Mouse (Mus musculus): ENCODE data around the gene Kcng1.

Kcng1 gene

DNA sequence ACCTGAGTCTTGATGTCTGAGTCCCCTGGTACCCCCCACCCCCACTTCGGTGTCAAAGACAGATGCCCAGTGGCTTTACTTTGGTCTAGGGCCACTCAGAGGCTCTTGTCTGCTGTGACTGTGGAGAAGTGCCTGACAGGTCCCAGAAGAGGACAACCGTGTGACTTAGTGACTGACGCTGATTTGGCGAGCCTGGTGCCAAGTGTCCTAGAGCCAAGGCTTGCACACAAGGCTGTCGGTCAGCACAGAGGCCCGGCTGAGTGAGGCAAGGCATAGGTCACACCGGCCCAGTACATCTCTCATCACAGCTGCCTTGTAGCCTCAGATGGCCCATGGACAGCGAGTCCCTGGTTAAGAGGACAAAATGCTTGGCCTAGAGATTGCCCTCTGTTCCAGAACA is 22.5 kb downstream of the Kcng1 start:
- DNase-seq: no peak

DNA sequence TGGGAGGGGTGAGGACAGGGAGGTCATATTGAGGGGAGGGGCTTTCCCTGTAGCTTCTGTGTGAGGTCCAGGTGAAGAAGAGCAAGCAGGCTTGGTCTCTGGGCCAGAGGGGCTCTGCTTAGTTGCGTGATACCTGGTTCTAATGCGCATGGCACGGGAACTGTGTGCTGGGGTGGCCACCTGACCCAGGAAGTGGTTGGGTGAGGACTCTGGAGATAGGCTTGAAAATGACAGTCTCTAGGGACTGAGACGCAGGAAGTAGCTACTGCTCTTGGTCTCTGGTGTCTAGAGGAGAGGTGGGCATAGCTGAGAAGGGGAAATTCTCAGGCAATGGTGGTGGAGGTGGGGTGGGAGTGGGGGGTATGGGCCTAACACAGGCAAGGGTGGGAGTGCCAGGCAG is 24.3 kb downstream of the Kcng1 start:
- DNase-seq: no peak

DNA sequence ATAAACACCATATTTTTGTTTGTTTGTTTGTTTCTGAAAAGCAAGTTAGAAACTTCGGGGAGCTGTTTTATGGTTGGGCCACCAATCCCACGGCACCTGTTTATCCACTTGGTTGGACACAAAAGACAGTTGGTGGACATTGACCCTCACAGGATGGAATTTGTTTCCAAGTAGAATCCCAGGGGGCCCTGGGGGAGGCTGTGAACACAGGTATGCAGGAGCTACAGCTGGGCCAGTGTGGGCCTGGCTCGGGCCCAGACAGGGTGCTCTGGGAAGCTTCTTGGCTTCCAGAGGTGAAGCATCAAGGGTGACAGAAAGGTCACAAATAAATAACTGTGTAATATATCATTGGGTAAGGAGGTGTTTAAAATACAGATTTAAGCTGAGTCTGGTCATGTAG is 25.0 kb downstream of the Kcng1 start:
- no peak for DNase-seq

DNA sequence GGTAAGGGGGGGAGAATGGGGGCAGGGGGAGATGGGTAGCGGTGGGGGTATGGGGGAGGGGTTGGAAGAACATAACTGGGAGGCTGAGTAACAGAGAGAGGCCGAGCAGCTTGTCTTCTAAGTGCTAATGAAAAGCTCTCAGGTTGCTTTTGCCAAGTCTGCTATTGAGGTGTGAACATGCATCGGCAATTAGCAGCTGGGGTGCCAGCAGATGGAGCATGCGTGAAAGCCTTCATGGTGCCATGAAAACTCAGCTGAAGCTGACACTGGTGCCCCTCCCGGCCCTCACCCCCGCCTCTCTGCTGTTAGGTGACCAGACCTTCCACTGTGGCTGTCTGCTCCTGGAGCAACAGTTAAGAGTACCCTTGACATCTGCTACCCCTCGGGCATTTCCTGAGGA is 27.7 kb downstream of the Kcng1 start:
- DNase-seq: no peak

DNA sequence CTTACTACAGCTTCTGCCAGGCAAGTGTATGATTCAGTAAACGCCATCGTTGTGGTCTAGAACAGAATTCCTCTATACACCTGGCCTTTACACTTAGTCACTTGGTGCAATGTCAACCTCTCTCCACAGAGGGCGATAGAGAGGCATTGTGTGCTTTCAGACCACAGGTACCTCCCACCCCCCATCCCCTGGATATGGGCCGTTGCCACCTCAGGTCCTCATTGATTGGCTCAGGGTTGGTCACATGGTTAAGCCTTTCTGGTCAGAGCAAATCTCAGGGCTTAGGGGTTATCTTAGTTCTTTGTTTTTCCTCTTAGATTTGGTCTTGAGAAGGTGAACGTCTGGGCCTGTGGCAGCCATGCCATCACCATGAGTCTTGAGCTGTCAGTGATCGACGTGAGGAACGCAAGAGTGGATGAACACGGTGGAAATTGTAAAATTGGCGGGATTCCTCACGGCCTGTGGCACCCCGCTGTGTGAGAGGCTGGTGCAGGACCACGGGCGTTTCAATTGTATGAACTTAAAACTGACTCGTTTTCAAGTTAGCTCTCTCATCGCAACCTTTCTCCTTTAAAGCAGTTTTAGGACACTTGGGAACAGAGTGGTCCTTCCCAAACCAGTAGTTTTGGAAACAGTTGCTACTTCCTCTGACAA is 28.8 kb downstream of the Kcng1 start:
- no peak for DNase-seq

DNA sequence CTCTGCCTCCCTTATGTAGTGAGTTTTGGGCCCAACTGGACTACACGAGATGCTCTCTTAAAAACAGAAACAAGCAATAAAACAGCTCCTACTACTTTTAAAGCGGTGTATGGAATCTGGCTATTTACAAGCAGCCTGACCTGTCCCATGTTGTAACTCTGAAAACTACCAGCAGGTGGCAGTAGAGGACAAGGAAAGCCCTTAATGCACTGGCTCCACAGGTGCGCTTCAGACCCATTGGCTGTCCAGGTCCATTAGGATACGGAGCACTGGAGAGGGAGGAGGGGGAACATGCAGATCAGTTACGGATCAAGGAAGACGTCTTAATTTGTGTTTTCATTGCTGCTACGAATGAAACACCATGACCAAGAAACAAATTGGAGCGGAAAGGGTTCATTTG is 31.3 kb downstream of the Kcng1 start:
- DNase-seq: peak; percentile 76

DNA sequence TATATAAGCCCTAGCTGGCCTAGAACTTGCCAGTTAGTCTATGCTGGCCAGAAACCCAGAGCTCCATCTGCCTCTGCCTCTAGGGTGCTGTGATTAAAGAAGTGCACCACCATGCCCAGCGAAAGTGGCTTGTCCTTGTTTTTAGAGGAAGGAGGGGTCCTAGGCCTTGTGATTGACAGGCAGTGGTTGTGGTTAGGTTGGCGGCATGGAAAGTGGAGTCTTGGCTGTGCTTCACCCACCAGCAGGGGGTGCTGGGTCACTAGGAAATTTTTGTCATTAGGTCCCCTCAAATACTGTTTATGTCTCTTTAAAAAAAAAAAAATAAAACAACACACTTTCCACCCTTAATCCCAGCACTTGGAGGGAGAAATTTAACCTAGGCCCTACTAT is 32.7 kb downstream of the Kcng1 start:
- DNase-seq: no peak

DNA sequence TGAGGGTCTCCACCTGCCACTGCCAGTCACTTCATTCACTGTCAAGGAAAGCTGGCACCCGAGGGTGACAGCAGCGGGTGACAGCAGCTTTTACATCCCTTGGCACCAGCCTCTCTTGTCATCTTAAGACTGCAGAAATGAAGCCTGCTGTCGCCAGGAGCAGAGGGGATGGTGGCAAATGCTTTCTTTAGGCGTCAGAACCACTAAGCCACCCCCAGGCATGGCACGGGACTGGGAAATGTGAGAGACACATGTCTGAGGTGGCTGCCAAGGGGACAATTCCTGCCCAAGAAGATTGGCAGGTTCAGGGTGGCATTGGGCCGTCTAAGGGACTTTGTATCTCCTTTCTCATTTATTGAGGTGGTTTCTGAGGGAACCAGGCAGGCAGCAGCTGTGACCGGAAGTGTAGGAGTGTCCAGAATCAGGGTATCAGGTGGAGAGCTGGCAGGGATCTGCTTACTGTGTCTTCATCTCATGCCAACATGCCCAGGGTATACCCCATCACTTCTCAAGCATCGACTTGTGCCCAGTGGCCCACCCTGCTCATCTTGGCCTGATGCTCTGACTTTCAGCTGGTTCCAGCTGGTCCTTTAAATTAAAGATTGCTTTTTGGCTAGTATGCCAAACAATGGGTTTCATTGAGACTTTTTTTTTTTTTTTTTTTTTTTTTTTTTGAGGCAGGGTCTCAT is 33.2 kb downstream of the Kcng1 start:
- DNase-seq: no peak

DNA sequence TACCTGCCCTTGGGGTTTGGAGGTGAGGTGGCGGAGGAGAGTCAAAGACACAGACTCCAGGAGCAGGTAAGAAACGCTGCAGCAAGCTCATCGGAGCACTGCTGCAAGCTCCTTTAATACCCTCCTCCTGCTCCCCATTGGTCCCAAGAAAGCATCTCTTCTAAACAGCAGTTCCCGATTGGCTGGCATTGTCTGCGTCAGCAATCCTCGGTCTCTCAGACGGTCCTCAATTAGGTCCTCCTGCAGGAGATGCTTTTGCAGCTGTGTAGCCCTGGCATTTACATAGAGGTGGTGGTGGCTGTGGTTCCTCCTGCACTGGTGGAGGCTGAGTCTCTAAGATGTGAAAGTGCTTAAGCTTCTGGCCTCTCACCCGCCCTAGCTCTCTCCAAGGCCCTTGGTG is 36.0 kb downstream of the Kcng1 start:
- no peak for DNase-seq

DNA sequence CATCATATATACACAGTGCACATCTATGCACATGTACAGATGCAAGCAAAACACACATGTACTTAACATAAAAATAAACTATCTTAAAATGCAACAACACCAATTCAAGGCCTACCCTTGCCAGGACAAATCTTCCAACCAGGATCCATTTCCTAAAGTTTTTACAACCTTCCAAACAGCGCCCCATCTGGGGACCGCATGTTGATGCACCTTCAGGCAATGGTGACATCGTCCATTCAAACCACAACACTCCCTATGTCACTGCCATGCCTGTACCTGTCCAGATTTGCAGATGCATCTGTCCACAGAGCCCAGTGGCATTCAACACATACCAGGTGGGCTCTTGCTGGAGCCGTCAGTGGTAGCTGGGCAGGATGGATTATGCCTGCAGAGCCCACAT is 38.3 kb downstream of the Kcng1 start:
- no peak for DNase-seq

DNA sequence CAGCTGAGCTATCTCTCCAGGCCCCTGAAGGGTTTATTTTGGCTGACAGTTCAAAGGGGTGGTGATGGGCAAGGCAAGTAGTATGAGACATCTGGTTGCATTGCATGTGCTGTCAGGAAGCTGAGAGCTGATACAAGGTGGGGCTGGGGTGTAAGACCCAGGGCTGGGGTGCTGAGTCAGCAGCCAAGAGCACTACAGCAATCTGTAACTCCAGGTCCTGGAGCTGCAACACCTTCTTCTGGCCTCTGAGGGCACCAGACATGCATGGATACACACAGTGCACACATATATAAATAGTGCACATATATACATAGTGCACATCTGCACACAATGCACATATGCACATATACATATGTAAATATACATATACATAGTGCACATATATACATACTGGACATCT is 38.7 kb downstream of the Kcng1 start:
- no peak for DNase-seq

DNA sequence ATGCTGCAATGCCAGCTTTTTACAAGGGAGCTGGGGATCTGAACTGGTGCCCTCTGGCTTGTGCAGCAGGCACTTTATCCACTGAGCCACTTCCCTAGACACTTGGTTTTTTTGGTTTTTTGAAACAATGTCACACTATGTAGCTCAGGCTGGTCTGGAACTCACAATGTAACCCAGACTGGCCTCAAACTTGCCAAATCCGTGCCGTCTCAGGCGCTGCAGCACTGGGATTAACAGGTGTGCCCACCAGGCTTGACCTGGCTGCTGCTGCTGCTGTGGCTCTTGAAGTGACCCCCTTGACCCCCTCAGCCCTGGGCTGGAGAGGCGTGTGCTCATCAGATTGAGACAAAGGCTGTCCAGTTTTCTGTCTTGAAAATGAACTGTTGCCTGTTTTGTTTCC is 43.2 kb downstream of the Kcng1 start:
- DNase-seq: no peak

DNA sequence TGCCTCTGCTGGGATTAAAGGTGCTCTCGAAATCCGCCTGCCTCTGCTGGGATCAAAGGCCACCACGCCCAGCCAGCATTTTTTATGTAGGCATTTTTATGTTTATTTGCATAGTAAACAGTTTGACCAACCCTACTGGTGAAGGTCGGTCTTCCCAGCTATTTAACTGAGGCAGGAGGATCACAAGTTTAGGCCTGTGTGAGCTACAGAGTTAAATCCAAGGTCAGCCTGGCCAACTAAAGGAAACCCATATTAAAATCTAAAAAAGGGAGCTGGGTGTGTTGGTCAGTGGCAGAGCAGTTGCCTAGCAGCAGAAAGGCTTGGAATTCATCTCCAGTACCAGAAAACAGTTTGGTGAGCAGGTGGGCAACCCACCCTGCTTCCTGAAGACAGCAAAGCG is 48.2 kb downstream of the Kcng1 start:
- DNase-seq: no peak

DNA sequence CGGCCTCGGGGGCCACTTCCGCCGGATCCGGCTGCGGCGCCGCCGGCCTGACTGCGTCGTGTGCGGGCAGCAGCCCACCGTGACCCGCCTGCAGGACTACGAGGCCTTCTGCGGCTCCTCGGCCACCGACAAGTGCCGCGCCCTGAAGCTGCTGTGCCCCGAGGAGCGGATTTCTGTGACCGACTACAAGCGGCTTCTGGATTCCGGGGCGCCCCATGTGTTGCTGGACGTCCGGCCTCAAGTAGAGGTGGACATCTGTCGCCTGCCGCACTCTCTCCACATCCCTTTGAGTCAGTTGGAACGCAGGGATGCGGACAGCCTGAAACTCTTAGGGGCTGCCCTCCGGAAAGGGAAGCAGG is 50.1 kb downstream of the Kcng1 start:
- DNase-seq: peak; percentile 21

DNA sequence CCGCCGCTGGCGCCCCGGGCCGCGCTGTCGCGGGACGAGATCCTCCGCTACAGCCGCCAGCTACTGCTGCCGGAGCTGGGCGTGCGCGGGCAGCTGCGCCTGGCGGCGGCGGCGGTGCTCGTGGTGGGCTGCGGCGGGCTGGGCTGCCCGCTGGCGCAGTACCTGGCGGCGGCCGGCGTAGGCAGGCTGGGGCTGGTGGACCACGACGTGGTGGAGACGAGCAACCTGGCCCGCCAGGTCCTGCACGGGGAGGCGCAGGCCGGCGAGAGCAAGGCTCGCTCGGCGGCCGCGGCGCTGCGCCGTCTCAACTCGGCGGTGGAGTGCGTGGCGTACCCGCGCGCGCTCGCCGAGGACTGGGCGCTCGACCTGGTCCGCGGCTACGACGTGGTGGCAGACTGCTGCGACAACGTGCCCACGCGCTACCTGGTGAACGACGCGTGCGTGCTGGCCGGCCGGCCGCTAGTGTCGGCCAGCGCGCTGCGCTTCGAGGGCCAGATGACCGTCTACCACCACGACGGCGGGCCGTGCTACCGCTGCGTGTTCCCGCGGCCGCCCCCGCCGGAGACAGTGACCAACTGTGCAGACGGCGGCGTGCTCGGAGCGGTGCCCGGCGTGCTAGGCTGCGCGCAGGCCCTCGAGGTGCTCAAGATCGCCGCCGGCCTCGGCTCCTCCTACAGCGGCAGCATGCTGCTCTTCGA is 50.6 kb downstream of the Kcng1 start:
- DNase-seq: peak; percentile 30

DNA sequence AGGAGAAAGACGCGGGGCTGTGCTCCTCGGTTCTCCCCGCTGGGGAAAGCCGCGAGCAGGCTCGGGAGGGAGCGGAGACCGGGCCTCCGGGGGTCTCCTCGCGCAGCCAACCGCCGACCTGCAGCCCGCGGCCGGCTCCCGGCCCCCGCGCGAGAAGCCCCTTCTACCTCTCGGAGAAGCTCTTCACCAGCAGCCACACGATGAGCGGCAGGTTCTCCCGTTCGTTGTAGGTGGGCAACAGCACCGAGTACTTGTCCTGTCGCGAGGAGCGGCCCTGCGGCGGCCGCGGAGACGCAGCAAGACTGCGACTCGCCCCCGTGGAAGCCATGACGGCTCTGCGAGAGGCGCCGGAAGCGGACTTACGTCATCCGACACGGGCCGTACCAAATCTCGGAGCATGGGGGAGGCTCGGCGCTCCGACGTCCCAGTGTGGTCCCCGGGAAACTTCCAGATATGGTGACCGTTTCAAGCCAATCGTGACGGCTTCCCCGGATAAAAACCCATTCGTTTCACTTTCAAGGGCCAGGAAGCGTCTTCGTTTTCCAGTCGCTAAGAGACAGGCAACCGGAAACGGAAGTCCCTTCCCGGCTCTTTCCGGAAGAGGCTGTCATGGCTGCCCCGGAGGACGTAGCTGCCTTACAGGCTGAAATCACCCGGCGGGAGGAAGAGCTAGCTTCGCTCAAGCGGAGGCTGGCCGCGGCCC is 51.4 kb downstream of the Kcng1 start, which contains the start of the genes Gm20716, Dpm1 and Mocs3:
Gm20716 (minus strand) TSS at position 339 of the 703 bp plus-strand sequence.
Dpm1 (minus strand) TSS at position 566 of the 703 bp plus-strand sequence.
Mocs3 (plus strand) TSS at position 597 of the 703 bp plus-strand sequence.
- peak; percentile 81 for DNase-seq

DNA sequence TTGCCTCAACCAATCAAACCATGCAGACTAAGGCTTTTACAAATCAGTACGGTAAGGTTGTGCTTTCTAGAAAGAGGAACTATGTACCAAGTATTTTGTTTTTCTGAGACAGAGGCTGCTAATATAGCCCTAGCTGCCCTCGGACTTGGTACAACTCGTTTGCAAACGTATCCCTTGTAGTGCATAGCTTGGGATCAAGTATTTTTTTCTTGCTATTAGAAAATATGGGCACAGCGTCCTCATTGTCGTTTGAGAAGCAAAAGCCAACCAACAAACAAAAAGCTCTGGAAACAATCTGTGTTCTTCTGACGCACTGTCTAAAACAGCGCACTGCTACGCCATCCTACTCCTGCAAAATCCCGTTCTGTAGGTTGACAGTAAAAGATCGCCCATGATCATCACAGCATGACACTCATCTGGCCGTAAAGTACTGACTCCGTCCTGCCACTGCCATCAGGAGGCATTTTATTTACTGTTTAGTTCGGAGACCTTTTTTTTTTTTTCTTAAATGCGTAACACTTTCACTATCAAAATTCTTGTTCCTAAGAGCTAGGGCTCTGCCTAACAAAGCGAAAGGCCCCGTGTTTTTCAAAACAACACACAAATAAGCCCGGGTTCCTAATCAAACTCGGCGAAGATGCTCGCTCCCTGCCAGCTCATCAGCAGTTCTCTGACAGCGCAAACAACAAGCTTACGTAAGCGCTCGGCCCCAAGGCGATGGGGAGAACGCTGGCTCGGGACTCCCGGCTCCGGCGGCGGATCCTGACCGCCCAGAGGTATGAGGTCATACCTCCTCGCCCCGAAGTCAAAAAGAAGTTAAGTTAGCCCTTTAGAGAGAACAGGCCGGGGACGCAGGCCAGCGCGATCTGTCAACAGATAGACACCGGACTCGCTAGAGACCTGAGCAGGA is 52.2 kb downstream of the Kcng1 start:
- DNase-seq: peak; percentile 32

DNA sequence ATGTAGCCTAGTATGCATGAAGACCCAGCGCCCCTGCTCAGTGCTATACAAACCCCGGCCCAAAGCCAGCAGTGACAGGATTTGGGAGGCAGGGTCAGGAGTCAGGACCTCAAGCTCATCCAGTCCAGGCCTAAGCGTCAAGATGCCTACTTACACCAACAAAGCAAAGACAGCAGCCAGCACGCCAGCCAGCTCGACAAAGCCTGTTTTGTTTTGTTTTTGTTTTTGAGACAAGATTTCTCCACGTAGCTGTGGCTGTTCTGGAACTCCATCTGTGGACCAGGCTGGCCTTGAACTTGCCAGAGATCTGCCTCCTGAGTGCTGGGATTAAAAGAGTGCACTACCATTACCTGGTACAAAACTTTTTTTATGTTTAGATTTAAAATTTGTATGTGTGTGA is 58.2 kb downstream of the Kcng1 start:
- no peak for DNase-seq

DNA sequence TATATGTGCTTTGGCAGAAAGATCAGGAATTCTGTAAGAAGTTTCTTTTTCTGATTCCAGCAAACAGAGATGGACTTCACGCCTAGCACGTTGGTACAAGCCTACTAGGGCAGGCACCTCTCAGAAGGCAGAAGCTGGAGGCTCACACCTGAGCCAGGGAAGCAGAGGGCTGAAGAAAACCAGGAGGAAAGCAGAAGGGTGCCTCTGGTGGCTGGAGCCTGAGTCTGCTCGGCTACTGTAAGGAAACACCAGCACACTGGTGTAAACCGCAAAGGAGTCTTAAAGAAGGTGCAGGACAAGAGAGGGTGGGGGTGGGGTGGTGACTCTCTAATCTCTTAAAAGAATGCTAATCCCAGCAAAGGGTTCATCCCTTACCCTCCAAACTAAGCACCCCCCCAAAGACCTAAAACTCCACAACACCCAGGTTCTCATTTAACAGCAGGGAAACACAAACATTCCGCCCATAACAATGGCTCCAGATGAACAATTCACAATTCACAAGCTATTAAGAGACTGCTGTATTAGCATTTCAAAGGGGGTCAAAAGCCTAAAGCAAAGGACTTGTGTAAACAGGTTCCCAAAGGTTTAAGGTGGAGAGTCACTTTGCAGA is 67.6 kb downstream of the Kcng1 start:
- no peak for DNase-seq

Data from cerebellum, adult 11 months (tissue).